Mouse (Mus musculus) adrenal gland, postnatal 10 days (tissue): ENCODE measurements around the gene Kctd19. TPM values are rescaled to one million over a fixed set of nuclear protein-coding genes. Genes with fewer than 3 reads are reported as not detected.

Experiments
- DNase-seq: peaks from one replicate; pipeline ENCODE4 v3.0.0; 2021; ENCODE audit warnings: mixed read lengths
- total RNA-seq, 2 experiments: library from RNA; stranded (reverse); gene quantifications; 2 replicates each; pipeline ENCODE4 v1.2.3; 2021

Gene Kctd19
- total RNA-seq, 2 experiments from 2014 or later, result 0.15 to 0.33 TPM

GRCm38 (mm10) chr8:105422006-105422405 lies 8.7 kb upstream of the Kctd19 start:
- DNase-seq, result no peak

- DNase-seq, result no peak
Measured at GRCm38 (mm10) chr8:105419800-105420199, 6.5 kb upstream of the Kctd19 start.

- DNase-seq, result no peak
Measured at GRCm38 (mm10) chr8:105418992-105419391, 5.7 kb upstream of the Kctd19 start.

GRCm38 (mm10) chr8:105409947-105410346 lies 3.4 kb downstream of the Kctd19 start:
- no peak for DNase-seq

GRCm38 (mm10) chr8:105408331-105408730 lies 5.0 kb downstream of the Kctd19 start:
- peak; percentile 36 for DNase-seq

GRCm38 (mm10) chr8:105406416-105406815 lies 6.9 kb downstream of the Kctd19 start:
- no peak for DNase-seq

GRCm38 (mm10) chr8:105404496-105404895 lies 8.8 kb downstream of the Kctd19 start:
- no peak for DNase-seq

- no peak for DNase-seq
Measured at GRCm38 (mm10) chr8:105403467-105403866, 9.8 kb downstream of the Kctd19 start.

GRCm38 (mm10) chr8:105400016-105400415 lies 13.3 kb downstream of the Kctd19 start:
- DNase-seq, result no peak

GRCm38 (mm10) chr8:105397747-105398146 lies 15.6 kb downstream of the Kctd19 start:
- peak; percentile 54 for DNase-seq

- no peak for DNase-seq
Measured at GRCm38 (mm10) chr8:105393915-105394314, 19.4 kb downstream of the Kctd19 start.

- no peak for DNase-seq
Measured at GRCm38 (mm10) chr8:105393089-105393787, 20.1 kb downstream of the Kctd19 start.

GRCm38 (mm10) chr8:105389096-105389495 lies 24.2 kb downstream of the Kctd19 start:
- peak; percentile 48 for DNase-seq

- DNase-seq, result no peak
Measured at GRCm38 (mm10) chr8:105387151-105387550, 26.2 kb downstream of the Kctd19 start.

GRCm38 (mm10) chr8:105384070-105384469 lies 29.2 kb downstream of the Kctd19 start:
- no peak for DNase-seq

- no peak for DNase-seq
Measured at GRCm38 (mm10) chr8:105380308-105380707, 33.0 kb downstream of the Kctd19 start.

GRCm38 (mm10) chr8:105378673-105379072 lies 34.6 kb downstream of the Kctd19 start:
- DNase-seq, result peak; percentile 57

GRCm38 (mm10) chr8:105374513-105374966 lies 38.8 kb downstream of the Kctd19 start:
- peak; percentile 41 for DNase-seq

- DNase-seq, result peak; percentile 55
Measured at GRCm38 (mm10) chr8:105373032-105373431, 40.3 kb downstream of the Kctd19 start, which contains the start of gene Plekhg4. Gene Plekhg4 (plus strand): TSS chr8:105373274.

- DNase-seq, result peak; percentile 39
Measured at GRCm38 (mm10) chr8:105372473-105372872, 40.8 kb downstream of the Kctd19 start.

GRCm38 (mm10) chr8:105367107-105367506 lies 46.2 kb downstream of the Kctd19 start:
- no peak for DNase-seq

- DNase-seq, result peak; percentile 49
Measured at GRCm38 (mm10) chr8:105361751-105362702, 51.3 kb downstream of the Kctd19 start.

GRCm38 (mm10) chr8:105359646-105360045 lies 53.7 kb downstream of the Kctd19 start:
- no peak for DNase-seq
